Mouse (Mus musculus) embryonic fibroblast, embryonic 13.5 days (primary cell): ENCODE results near the gene Ccna2.

Experiments
- CTCF ChIP-seq: IDR thresholded peaks from 2 replicates; pipeline ENCODE4 v1.5.1; 2011; ENCODE audit warnings: mild to moderate bottlenecking, control low read depth, low read length, moderate library complexity, borderline replicate concordance; ENCODE audit not compliant: insufficient read depth
- POLR2A ChIP-seq: IDR thresholded peaks from 2 replicates; pipeline ENCODE4 v1.6.1; 2011; ENCODE audit warnings: low read depth, mild to moderate bottlenecking, control low read depth, low read length, moderate library complexity

DNA sequence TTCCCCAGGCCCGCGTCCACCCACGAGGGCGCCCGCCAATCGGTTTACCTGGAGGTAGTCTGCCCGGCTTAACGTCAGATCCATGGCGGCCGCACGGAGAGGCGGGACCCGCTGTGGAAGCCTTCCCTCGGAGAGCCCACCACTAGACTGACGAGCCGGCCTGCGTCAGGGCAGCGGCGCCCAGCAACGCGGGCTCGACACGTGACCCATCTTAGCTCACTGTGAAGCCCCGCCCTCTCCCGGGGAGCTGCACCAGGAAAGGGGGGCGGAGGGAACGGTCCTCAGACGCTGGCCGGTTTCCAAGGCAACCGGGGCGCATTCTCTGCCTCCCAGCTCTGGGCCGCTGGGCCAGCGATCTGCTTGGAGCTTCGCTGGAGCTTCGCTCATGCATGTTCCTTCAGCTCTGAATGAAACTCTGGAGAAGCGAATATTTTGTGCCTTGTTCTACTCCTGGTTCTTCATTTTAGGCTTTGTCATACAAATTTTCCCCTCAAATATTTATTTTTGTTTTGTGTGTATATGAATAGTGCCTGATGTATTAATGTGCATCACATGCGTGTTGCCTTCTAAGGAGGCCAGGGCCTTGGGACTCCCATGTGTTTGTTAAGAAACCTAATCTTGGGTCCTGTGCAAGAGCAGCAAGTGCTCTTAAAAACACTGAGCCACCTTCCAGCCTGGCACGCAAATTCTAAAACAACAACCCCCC is 41.4 kb upstream of the Ccna2 start, which contains the start of gene Bbs7:
- TF ChIP-seq CTCF (no peak), POLR2A (peak; percentile 80)
